Mouse (Mus musculus) myocyte (in vitro differentiated cells): ENCODE results near the gene Camta1.

Source experiments
- CEBPB ChIP-seq: IDR thresholded peaks from 2 replicates; pipeline ENCODE4 v1.6.1; 2011; ENCODE audit warnings: mild to moderate bottlenecking, moderate library complexity; ENCODE audit not compliant: poor library complexity, insufficient read depth, severe bottlenecking
- E2F4 ChIP-seq: IDR thresholded peaks from one replicate; pipeline ENCODE4 v1.6.1; 2011; ENCODE audit warnings: mild to moderate bottlenecking, control low read depth, moderate library complexity; ENCODE audit not compliant: insufficient read depth
- MAX ChIP-seq: IDR thresholded peaks from one replicate; pipeline ENCODE4 v1.6.1; 2011; ENCODE audit warnings: low read depth, mild to moderate bottlenecking, control low read depth
- MYOD1 ChIP-seq, 3 experiments: IDR thresholded peaks; one replicate each; pipeline ENCODE4 v1.6.1; 2011; ENCODE audit warnings: control low read depth in 2 of 3, low read depth in 2 of 3, mild to moderate bottlenecking in 2 of 3, moderate library complexity in 1 of 3; ENCODE audit not compliant: insufficient read length in 2 of 3, control insufficient read depth in 1 of 3
- MYOG ChIP-seq, 3 experiments: IDR thresholded peaks; one replicate each; pipeline ENCODE4 v1.6.1; 2011; ENCODE audit warnings: control low read depth in 2 of 3, low read depth in 2 of 3, mild to moderate bottlenecking in 2 of 3; ENCODE audit not compliant: insufficient read length in 2 of 3, control insufficient read depth in 1 of 3, insufficient read depth in 1 of 3
- POLR2A ChIP-seq: IDR thresholded peaks from one replicate; pipeline ENCODE4 v1.6.1; 2011; ENCODE audit warnings: low read depth, mild to moderate bottlenecking, control low read depth, moderate library complexity; ENCODE audit not compliant: insufficient read length
- POLR2AphosphoS2 ChIP-seq: IDR thresholded peaks from one replicate; pipeline ENCODE4 v1.6.1; 2011; ENCODE audit warnings: low read depth, control low read depth; ENCODE audit not compliant: insufficient read length
- SRF ChIP-seq: IDR thresholded peaks from one replicate; pipeline ENCODE4 v1.6.1; 2011; ENCODE audit warnings: low read depth; ENCODE audit not compliant: control insufficient read depth, insufficient read length
- TCF12 ChIP-seq: IDR thresholded peaks from one replicate; pipeline ENCODE4 v1.6.1; 2011; ENCODE audit warnings: mild to moderate bottlenecking, control low read depth; ENCODE audit not compliant: poor library complexity, insufficient read depth, severe bottlenecking
- TCF3 ChIP-seq: IDR thresholded peaks from one replicate; pipeline ENCODE4 v1.6.1; 2011; ENCODE audit warnings: low read depth, control low read depth; ENCODE audit not compliant: insufficient read length
- USF1 ChIP-seq: IDR thresholded peaks from one replicate; pipeline ENCODE4 v1.6.1; 2011; ENCODE audit warnings: low read depth, mild to moderate bottlenecking, control low read depth, moderate library complexity

- TF ChIP-seq POLR2A (no peak), POLR2AphosphoS2 (no peak), TCF12 (no peak), MAX (no peak), E2F4 (no peak), SRF (no peak), CEBPB (no peak), MYOD1 (IDR thresholded peaks at IDR 0.05; ENCODE audit: control insufficient read depth in 1 of 3, insufficient read length in 2 of 3, low read depth in 2 of 3) (no peak), USF1 (no peak), TCF3 (no peak), MYOG (IDR thresholded peaks at IDR 0.05; ENCODE audit: control insufficient read depth in 1 of 3, insufficient read depth in 1 of 3, insufficient read length in 2 of 3, low read depth in 2 of 3) (no peak)
These were observed 729.2 kb downstream of the Camta1 start for GRCm38 (mm10) chr4:151132493-151132892.
